Mouse (Mus musculus) E14TG2a.4 (cell line): ENCODE results near the gene Cpsf4l.

Experiments used
- CTCF ChIP-seq: conservative IDR thresholded peaks from 2 replicates; pipeline ENCODE4 v1.5.1; 2014; ENCODE audit warnings: low read length
- NANOG ChIP-seq: IDR thresholded peaks from 2 replicates; pipeline ENCODE4 v1.6.1; 2014; ENCODE audit warnings: borderline replicate concordance, low read length, mixed read lengths
- POU5F1 ChIP-seq: IDR thresholded peaks from 2 replicates; pipeline ENCODE4 v1.6.1; 2014; ENCODE audit warnings: low read length, borderline replicate concordance

GRCm38 (mm10) chr11:113666205-113666604 is 43.6 kb downstream of the Cpsf4l start:
- TF ChIP-seq CTCF (no peak), POU5F1 (no peak), NANOG (no peak)
